ENCODE assay signal across 8 mouse cellular contexts in the genomic region with DNA sequence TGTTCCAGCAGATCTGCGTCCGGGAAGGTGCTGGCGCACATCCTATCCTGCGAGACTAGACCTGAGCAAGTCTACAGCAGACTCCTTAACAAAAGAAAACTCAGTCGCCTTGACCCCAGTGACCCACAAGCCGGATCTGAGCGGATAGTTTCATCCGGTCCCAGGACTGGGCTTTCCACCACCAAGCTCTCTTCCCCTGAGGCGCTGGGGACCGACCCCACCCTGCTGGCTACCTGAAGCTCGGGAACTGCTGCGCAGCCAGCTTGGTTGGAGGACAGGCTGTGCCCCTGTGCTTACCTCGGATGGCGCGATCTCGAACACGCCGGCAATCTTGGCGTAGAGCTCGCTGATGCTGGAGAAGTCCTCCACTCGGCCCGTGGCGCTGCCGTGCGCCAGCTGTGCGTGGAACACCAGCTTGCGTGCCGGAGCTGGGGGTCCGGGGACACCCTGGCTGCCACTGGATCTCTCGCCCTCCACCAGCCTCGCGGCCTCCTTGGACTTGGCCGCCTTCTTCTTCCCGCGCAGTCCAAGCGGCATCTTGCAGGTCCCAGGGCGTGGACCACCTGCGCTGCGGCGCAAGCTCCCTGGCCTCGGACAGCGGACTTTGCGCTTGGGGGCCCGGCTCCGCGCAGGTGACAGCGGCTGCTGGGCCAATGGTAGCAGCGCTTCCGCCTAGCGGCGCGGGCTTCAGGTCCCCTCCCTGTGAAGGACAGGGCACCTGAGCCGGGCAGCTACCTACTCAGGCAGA. TPM values are rescaled to one million over a fixed set of nuclear protein-coding genes. Genes with fewer than 3 reads are reported as not detected.
DNase-seq lines count a peak whose midpoint lies in the region; ATAC-seq and TF ChIP-seq lines count a peak whose summit lies in the region.

No protein-coding gene starts in this region.

- peak overlapping the region; percentile 83 for H3K4me3 ChIP-seq in E14TG2a.4 (replicated peaks; ENCODE audit: low read length)
- peak overlapping the region; percentile 55 for H3K4me3 ChIP-seq in bone marrow macrophage, adult 2 months (ENCODE audit: insufficient read depth, low read length)
- peak overlapping the region; percentile 10 for H3K4me3 ChIP-seq in embryonic fibroblast, embryonic 13.5 days (ENCODE audit: insufficient read depth, low read length)
- H3K4me3 ChIP-seq in small intestine, adult 2 months (ENCODE audit: low read depth, low read length) = peak overlapping the region; percentile 82

- ATAC-seq in megakaryocyte, adult 5-6 weeks (ENCODE audit: poor library complexity, severe bottlenecking) = peak; percentile 43; the same call in 1 of the 2 replicates
- no peak for ATAC-seq in erythroid progenitor cell, adult 5-6 weeks (replicated peaks; ENCODE audit: low FRiP score, poor library complexity, severe bottlenecking)

- peak; percentile 56 for DNase-seq in heart, postnatal 4 days
- DNase-seq in left cerebral cortex, postnatal 25 days (ENCODE audit: low spot score in 2 of 2) = peak; percentile 39 to 51

- no peak for TF ChIP-seq CTCF in E14TG2a.4 (conservative IDR thresholded peaks at IDR 0.05; ENCODE audit: low read length)
- TF ChIP-seq CTCF in bone marrow macrophage, adult 2 months (IDR thresholded peaks at IDR 0.05; ENCODE audit: low read depth, low read length) = no peak
- TF ChIP-seq CTCF in embryonic fibroblast, embryonic 13.5 days (IDR thresholded peaks at IDR 0.05; ENCODE audit: borderline replicate concordance, insufficient read depth, low read length) = no peak
- no peak for TF ChIP-seq CTCF in small intestine, adult 2 months (IDR thresholded peaks at IDR 0.05; ENCODE audit: extremely low read depth, insufficient read length, insufficient replicate concordance, low read depth, low read length)

- H3K4me1 ChIP-seq in E14TG2a.4 (replicated peaks; ENCODE audit: low read depth, low read length) = peaks cover 28% of the 10 kb centered on the region
- H3K4me1 ChIP-seq in bone marrow macrophage, adult 2 months (ENCODE audit: control insufficient read depth, insufficient read depth, low read length) = no peaks in the 10 kb centered on the region
- H3K4me1 ChIP-seq in embryonic fibroblast, embryonic 13.5 days (ENCODE audit: control insufficient read depth, insufficient read depth, low read length) = peaks cover under 1% of the 10 kb centered on the region; the same call in 1 of the 2 replicates
- H3K4me1 ChIP-seq in small intestine, adult 2 months (ENCODE audit: control insufficient read depth, insufficient read depth, insufficient read length, low read length) = peaks cover 11% of the 10 kb centered on the region

- H3K9me3 ChIP-seq in E14TG2a.4 (ENCODE audit: low read length) = peaks cover 34% of the 10 kb centered on the region

- intact Hi-C loops in left cerebral cortex, postnatal 25 days (cut with DNase I) = no loop called here

- H3K27me3 ChIP-seq in E14TG2a.4 (ENCODE audit: insufficient read depth, low read length) = peaks cover 31% of the 10 kb centered on the region
- H3K27me3 ChIP-seq in small intestine, adult 2 months (ENCODE audit: control insufficient read depth, insufficient read depth, low read length) = no peaks in the 10 kb centered on the region

- TF ChIP-seq POLR2A in bone marrow macrophage, adult 2 months (IDR thresholded peaks at IDR 0.05; ENCODE audit: borderline replicate concordance, low read depth, low read length) = no peak
- 0 out of 2 replicates have a peak, but pooled peaks have one; percentile 6 for TF ChIP-seq POLR2A in embryonic fibroblast, embryonic 13.5 days (IDR thresholded peaks at IDR 0.05; ENCODE audit: low read depth, low read length)
- TF ChIP-seq POLR2A in small intestine, adult 2 months (IDR thresholded peaks at IDR 0.05; ENCODE audit: low read depth, low read length) = peak; percentile 68

- no peaks in the 10 kb centered on the region for H3K36me3 ChIP-seq in E14TG2a.4 (ENCODE audit: insufficient read depth, low read length)
- peaks cover 3% of the 10 kb centered on the region; the same call in 1 of the 2 replicates for H3K36me3 ChIP-seq in small intestine, adult 2 months (ENCODE audit: control insufficient read depth, insufficient read depth, low read length)

- no peak overlapping the region for H3K27ac ChIP-seq in bone marrow macrophage, adult 2 months (ENCODE audit: insufficient read depth, low read depth, low read length)
- H3K27ac ChIP-seq in embryonic fibroblast, embryonic 13.5 days (ENCODE audit: insufficient read depth, low read length) = no peak overlapping the region
- H3K27ac ChIP-seq in small intestine, adult 2 months (ENCODE audit: insufficient read depth, low read depth, low read length) = peak overlapping the region; percentile 98

- 3% methylated on average over 53 of the region's 53 CpGs for WGBS in small intestine, adult 2 months

RNA-seq across cellular contexts. Expression of a gene that starts 0.5 kb away (rescaled TPM):
- 1.2 TPM in 1 of 2 replicates, not detected in the other for polyA plus RNA-seq in bone marrow macrophage, adult 2 months (2012; ENCODE audit: insufficient read depth, insufficient read length, missing spikeins)
- polyA plus RNA-seq in embryonic fibroblast, embryonic 13.5 days (2011; ENCODE audit: insufficient read length, low read depth, missing spikeins) = 1.9 and 3.9 TPM in 2 replicates
- 1 to 10 TPM; 3.5 to 4.6 TPM for total RNA-seq in heart, postnatal 4 days (2021)
- total RNA-seq in left cerebral cortex, postnatal 25 days (2021) = 1 to 10 TPM; 1.8 to 5.8 TPM
- not detected in 2 replicates for total RNA-seq in megakaryocyte, adult 5-6 weeks (2015)
- total RNA-seq in megakaryocyte, adult 5-6 weeks (2017) = 0.44 TPM in 1 of 2 replicates, not detected in the other
- 52.0 and 121 TPM in 2 replicates for polyA plus RNA-seq in small intestine, adult 2 months (2012; rRNA removed)
- not detected in 2 replicates for total RNA-seq in erythroid progenitor cell, adult 5-6 weeks (2015; ENCODE audit: low replicate concordance)
- total RNA-seq in erythroid progenitor cell, adult 5-6 weeks (2017; ENCODE audit: low replicate concordance) = not detected in 2 replicates

RNA-seq across cellular contexts. Expression of a gene that starts 44.6 kb away (rescaled TPM):
- polyA plus RNA-seq in bone marrow macrophage, adult 2 months (2012; ENCODE audit: insufficient read depth, insufficient read length, missing spikeins) = 20.5 and 26.0 TPM in 2 replicates
- 94.2 and 127 TPM in 2 replicates for polyA plus RNA-seq in embryonic fibroblast, embryonic 13.5 days (2011; ENCODE audit: insufficient read length, low read depth, missing spikeins)
- total RNA-seq in heart, postnatal 4 days (2021) = 10 to 100 TPM; 58.3 to 62.3 TPM
- total RNA-seq in left cerebral cortex, postnatal 25 days (2021) = 10 to 100 TPM; 71.5 to 72.5 TPM
- 7.8 and 11.2 TPM in 2 replicates for total RNA-seq in megakaryocyte, adult 5-6 weeks (2015)
- total RNA-seq in megakaryocyte, adult 5-6 weeks (2017) = 10.8 and 12.3 TPM in 2 replicates
- polyA plus RNA-seq in small intestine, adult 2 months (2012; rRNA removed) = 0.48 and 1.4 TPM in 2 replicates
- 106 and 107 TPM in 2 replicates for total RNA-seq in erythroid progenitor cell, adult 5-6 weeks (2015; ENCODE audit: low replicate concordance)
- 101 and 164 TPM in 2 replicates for total RNA-seq in erythroid progenitor cell, adult 5-6 weeks (2017; ENCODE audit: low replicate concordance)

RNA-seq across cellular contexts. Expression of a gene that starts 44.7 kb away (rescaled TPM):
- 49.4 and 50.8 TPM in 2 replicates for polyA plus RNA-seq in bone marrow macrophage, adult 2 months (2012; ENCODE audit: insufficient read depth, insufficient read length, missing spikeins)
- polyA plus RNA-seq in embryonic fibroblast, embryonic 13.5 days (2011; ENCODE audit: insufficient read length, low read depth, missing spikeins) = 138 and 142 TPM in 2 replicates
- total RNA-seq in heart, postnatal 4 days (2021) = 100 to 1,000 TPM in 1 of 2 experiments, 10 to 100 TPM in 1; 99.9 to 108 TPM
- total RNA-seq in left cerebral cortex, postnatal 25 days (2021) = 100 to 1,000 TPM; 115 to 128 TPM
- 74.7 and 84.8 TPM in 2 replicates for total RNA-seq in megakaryocyte, adult 5-6 weeks (2015)
- 135 and 140 TPM in 2 replicates for total RNA-seq in megakaryocyte, adult 5-6 weeks (2017)
- 9.3 and 18.4 TPM in 2 replicates for polyA plus RNA-seq in small intestine, adult 2 months (2012; rRNA removed)
- total RNA-seq in erythroid progenitor cell, adult 5-6 weeks (2015; ENCODE audit: low replicate concordance) = 152 and 157 TPM in 2 replicates
- 169 and 197 TPM in 2 replicates for total RNA-seq in erythroid progenitor cell, adult 5-6 weeks (2017; ENCODE audit: low replicate concordance)

Comparison
In these comparisons a context has a peak if more than half of its experiments do, and no peak if none do; other contexts are left out.
1. H3K4me3 ChIP-seq: peak in every context shown above with its lines; median percentile 83 in E14TG2a.4; 82 in small intestine, adult 2 months; 55 in bone marrow macrophage, adult 2 months; 10 in embryonic fibroblast, embryonic 13.5 days.
2. RNA of a gene that starts 44.6 kb away (total RNA-seq): 101 to 164 TPM in erythroid progenitor cell, adult 5-6 weeks, 71.5 to 72.5 TPM in left cerebral cortex, postnatal 25 days and 58.3 to 62.3 TPM in heart, postnatal 4 days; 7.8 to 12.3 TPM in megakaryocyte, adult 5-6 weeks; every median in the first group is over 4 times any median in the second.